Mouse (Mus musculus) lung, postnatal 0 days (tissue): Measurements from ENCODE around the gene Fam98c. TPM values are rescaled to one million over a fixed set of nuclear protein-coding genes. Genes with fewer than 3 reads are reported as not detected.

Experiments used
- ATAC-seq: fragments of 200-750 bp; cut with Nextera tagmentation; 2 replicates; pipeline ENCODE4 v1.8.0; 2017; ENCODE audit warnings: moderate library complexity
- DNase-seq: peaks from one replicate; pipeline ENCODE4 v3.0.0-alpha.2; 2016; ENCODE audit warnings: low spot score
- H3K27ac ChIP-seq: fragments of 300-500 bp; sonication (generic); 2 replicates; pipeline ENCODE4 v1.5.1; 2014; ENCODE audit warnings: antibody characterized with exemption, mild to moderate bottlenecking, low read length, mixed read lengths
- H3K27me3 ChIP-seq: fragments of 300-500 bp; sonication (generic); replicated peaks from 2 replicates; pipeline ENCODE4 v1.6.1; 2014; ENCODE audit warnings: low read length, mixed read lengths; ENCODE audit not compliant: insufficient read depth
- H3K36me3 ChIP-seq: fragments of 300-500 bp; sonication (generic); 2 replicates; pipeline ENCODE4 v1.6.1; 2014; ENCODE audit warnings: low read length, mixed read lengths; ENCODE audit not compliant: insufficient read depth
- H3K4me1 ChIP-seq: fragments of 300-500 bp; sonication (generic); 2 replicates; pipeline ENCODE4 v1.6.1; 2014; ENCODE audit warnings: antibody characterized with exemption, low read depth, low read length, mixed read lengths; ENCODE audit not compliant: insufficient read depth
- H3K4me2 ChIP-seq: fragments of 300-500 bp; sonication (generic); replicated peaks from 2 replicates; pipeline ENCODE4 v1.6.1; 2014; ENCODE audit warnings: low read depth, mild to moderate bottlenecking, low read length, moderate library complexity, mixed read lengths
- H3K4me3 ChIP-seq: fragments of 300-500 bp; sonication (generic); 2 replicates; pipeline ENCODE4 v1.5.1; 2014; ENCODE audit warnings: low read depth, low read length
- H3K9ac ChIP-seq: fragments of 300-500 bp; sonication (generic); replicated peaks from 2 replicates; pipeline ENCODE4 v1.6.1; 2014; ENCODE audit warnings: low read depth, mild to moderate bottlenecking
- H3K9me3 ChIP-seq: fragments of 300-500 bp; sonication (generic); 2 replicates; pipeline ENCODE4 v1.6.1; 2016; ENCODE audit warnings: low read length, mixed read lengths
- CTCF ChIP-seq: IDR thresholded peaks from 2 replicates; pipeline ENCODE4 v1.5.1; 2016; ENCODE audit warnings: antibody characterized with exemption, mild to moderate bottlenecking
- EP300 ChIP-seq: IDR thresholded peaks from 2 replicates; pipeline ENCODE4 v1.6.1; 2016; ENCODE audit warnings: antibody characterized with exemption, mild to moderate bottlenecking, control low read depth
- WGBS: fragments of 180-500 bp; shearing (Covaris S2); extraction: QIAGEN DNeasy Blood & Tissue Kit; methylation state at CpG from one replicate; pipeline ENCODE4 v1.1.7; 2014; 5-methylcytosine and 5-hydroxymethylcytosine counted together
- polyA plus RNA-seq: library from polyadenylated mRNA; unstranded; fragments of >200 nt; fragmentation: Nextera tagmentation; extraction: Ambion mirVana; gene quantifications from 2 replicates; pipeline ENCODE4 v1.2.1, GENCODE M21; 2015

The Fam98c gene
- polyA plus RNA-seq, 1 experiment from 2014 or later: 40.2 TPM

DNA sequence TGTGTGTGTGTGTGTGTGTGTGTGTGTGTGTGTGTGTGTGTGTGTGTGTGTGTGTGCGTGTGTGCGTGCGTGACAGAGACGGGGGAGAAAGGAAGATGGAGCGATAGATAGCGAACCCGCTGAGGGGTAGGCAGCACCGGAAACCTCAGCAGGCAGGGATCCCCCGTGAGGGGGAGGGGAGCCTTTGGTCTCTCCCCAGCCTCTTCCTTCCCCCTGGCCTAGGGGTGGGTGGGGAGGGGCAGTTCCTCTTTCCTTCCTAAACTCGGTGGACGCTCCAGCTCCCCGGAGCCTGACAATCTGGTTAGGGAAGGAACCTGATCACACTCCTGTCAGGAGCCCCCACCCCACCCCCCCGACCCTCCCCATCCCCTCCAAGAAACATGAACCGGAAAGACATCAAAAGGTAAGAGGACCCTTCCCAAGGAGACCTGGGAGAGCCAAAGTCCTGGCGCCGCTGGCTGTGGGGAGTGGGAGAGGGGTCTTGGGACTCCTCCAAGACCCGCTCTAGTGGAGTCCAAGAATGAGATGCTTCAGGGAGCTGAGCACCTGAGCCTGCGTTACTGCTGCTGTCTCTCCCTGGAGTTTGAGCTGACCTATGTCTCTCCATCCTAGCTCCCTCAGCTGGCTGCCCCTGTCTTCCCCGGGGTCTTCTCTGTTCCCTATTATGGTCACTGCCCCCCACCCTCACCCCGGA lies 21.2 kb downstream of the Fam98c start, which contains the start of gene Rasgrp4:
Rasgrp4 (plus strand) TSS at position 159 of the 694 bp plus-strand sequence.
- no peak within 1 kb of the TSS for H3K27ac ChIP-seq
- H3K9me3 ChIP-seq: no peaks in the 10 kb centered on the region
- WGBS: 3% methylated on average over 14 of the region's 20 CpGs
- H3K36me3 ChIP-seq: no peaks in the 10 kb centered on the region
- ATAC-seq: peak; percentile 65
- peak within 1 kb of the TSS; percentile 44 for H3K4me2 ChIP-seq
- H3K4me1 ChIP-seq: no peaks in the 10 kb centered on the region
- H3K4me3 ChIP-seq: peak within 1 kb of the TSS; percentile 12; the same call in 1 of the 2 replicates
- DNase-seq: peak; percentile 40
- no peak for TF ChIP-seq EP300
- no peak for TF ChIP-seq CTCF
- no peaks in the 10 kb centered on the region for H3K27me3 ChIP-seq
- H3K9ac ChIP-seq: no peak within 1 kb of the TSS

DNA sequence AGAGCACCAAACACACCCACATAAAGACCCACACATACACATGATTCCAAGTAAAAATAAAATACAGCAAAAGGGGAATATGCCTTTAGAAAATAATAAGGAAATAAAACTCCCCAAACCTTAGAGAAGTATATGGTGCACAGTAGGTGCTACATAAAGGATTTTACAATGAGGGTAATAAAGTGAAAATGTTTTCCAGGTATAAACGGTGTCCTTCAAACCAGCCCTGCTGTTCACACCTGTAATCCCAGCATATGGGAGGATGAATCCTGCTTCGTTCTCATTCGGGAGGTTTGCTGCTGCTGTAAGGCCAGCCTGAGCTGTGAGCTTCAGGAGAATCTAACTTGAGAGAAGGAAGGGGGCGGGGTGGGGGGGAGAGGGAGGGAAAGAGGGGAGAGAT lies 21.8 kb downstream of the Fam98c start:
- peak overlapping the region; percentile 44; the same call in 1 of the 2 replicates for H3K4me2 ChIP-seq
- DNase-seq: no peak
- no peaks in the 10 kb centered on the region for H3K9me3 ChIP-seq
- no peak overlapping the region for H3K27ac ChIP-seq
- 5% methylated on average over 4 of the region's 4 CpGs for WGBS
- peak overlapping the region; percentile 12; the same call in 1 of the 2 replicates for H3K4me3 ChIP-seq
- no peak overlapping the region for H3K9ac ChIP-seq
- H3K36me3 ChIP-seq: no peaks in the 10 kb centered on the region
- no peak for TF ChIP-seq CTCF
- TF ChIP-seq EP300: no peak
- H3K27me3 ChIP-seq: no peaks in the 10 kb centered on the region
- no peak for ATAC-seq
- H3K4me1 ChIP-seq: no peaks in the 10 kb centered on the region

DNA sequence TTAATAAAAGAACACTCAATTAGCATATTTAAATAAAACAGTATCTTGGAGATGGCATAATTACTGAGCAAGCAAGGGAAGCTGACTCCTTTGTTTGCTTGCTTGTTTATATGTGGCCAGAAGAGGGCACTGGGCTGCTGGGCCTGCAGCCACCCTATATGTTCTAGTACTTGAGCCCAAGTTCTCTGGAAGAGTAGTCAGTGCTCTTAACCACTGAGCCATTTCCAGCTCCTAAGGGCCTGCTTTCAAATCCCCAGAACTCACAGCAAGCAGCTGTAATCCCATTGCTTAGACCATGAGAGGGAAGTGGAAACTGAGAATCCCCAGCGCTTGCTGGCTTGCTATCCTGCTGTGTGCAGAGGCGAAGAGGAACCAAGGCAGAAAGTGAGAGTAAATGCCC lies 27.3 kb downstream of the Fam98c start:
- Histone ChIP-seq H3K9ac (no peak overlapping the region), H3K4me3 (no peak overlapping the region), H3K9me3 (no peaks in the 10 kb centered on the region), H3K4me1 (peaks cover 4% of the 10 kb centered on the region; the same call in 1 of the 2 replicates), H3K4me2 (no peak overlapping the region), H3K36me3 (no peaks in the 10 kb centered on the region), H3K27me3 (no peaks in the 10 kb centered on the region), H3K27ac (no peak overlapping the region)
- 72% methylated on average over 2 of the region's 2 CpGs for WGBS
- DNase-seq (peak; percentile 61), ATAC-seq (no peak)
- no peak for TF ChIP-seq EP300
- peak; percentile 73 for TF ChIP-seq CTCF

DNA sequence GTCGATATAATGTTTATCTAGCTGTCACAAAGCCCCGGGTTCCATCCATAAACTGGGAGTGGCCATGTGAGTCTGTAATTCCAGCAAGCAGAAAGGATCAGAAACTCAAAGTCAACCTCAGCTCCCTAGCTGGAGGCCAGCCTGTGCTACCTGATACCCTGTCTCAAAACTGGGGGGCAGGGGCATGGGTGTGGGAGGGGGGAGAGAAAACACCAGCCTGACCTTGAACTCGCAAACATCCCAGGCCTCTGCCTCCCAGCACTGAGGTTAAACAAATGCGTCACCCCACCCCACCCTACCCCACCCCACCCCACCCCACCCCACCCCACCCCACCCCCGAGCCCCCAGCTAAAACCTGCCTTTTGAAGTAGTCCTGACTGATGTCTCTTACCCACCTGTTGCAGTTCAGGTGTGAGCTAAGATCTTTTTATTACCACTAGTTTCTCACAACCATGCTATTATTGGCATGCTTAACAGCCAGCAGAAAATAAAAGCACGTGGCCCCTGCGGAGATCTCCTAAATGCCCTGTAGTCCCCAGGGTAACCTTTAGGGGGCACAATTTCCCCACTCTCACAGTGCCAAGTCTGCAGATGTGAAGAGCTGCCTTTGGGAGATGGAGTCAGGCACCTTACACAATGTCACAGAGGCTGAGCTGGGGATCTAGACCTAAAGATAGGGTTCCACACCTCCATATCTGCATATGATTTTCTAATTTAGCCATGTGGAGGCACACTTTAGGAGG lies 29.7 kb downstream of the Fam98c start:
- peaks cover 4% of the 10 kb centered on the region; the same call in 1 of the 2 replicates for H3K4me1 ChIP-seq
- no peaks in the 10 kb centered on the region for H3K36me3 ChIP-seq
- ATAC-seq (peak; percentile 59), DNase-seq (peak; percentile 59)
- H3K27me3 ChIP-seq: no peaks in the 10 kb centered on the region
- H3K4me3 ChIP-seq: no peak overlapping the region
- H3K9ac ChIP-seq: no peak overlapping the region
- WGBS: 7% methylated on average over 7 of the region's 7 CpGs
- H3K4me2 ChIP-seq: no peak overlapping the region
- no peak overlapping the region for H3K27ac ChIP-seq
- TF ChIP-seq EP300 (no peak), CTCF (peak; percentile 78)
- H3K9me3 ChIP-seq: no peaks in the 10 kb centered on the region

DNA sequence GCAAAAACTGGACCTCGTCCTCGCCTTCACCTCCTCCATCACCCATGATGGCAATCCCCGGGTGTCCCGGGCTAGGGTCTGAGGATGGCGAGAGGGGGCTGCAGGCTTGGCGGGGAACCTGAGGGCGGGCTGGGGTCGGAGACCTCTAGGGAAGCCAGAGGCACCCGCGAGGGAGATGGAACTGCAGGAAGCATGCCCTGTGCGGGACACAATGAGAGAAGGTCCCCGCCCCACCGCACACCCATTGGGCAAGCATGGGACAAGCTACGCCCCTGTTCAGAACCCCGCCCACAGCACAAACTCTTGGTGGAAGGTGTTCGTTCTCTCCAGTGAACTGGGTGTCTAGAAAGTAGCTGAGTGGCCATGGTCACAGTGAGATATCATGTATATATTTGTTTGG lies 31.1 kb downstream of the Fam98c start, which contains the start of gene Ryr1:
Ryr1 (minus strand) TSS at position 210 of the 400 bp plus-strand sequence.
- H3K27ac ChIP-seq: no peak within 1 kb of the TSS
- peaks cover 4% of the 10 kb centered on the region; the same call in 1 of the 2 replicates for H3K4me1 ChIP-seq
- 2% methylated on average over 16 of the region's 16 CpGs for WGBS
- no peaks in the 10 kb centered on the region for H3K27me3 ChIP-seq
- H3K9me3 ChIP-seq: no peaks in the 10 kb centered on the region
- ATAC-seq: peak; percentile 90
- peak; percentile 82 for DNase-seq
- H3K36me3 ChIP-seq: no peaks in the 10 kb centered on the region
- no peak within 1 kb of the TSS for H3K9ac ChIP-seq
- H3K4me2 ChIP-seq: peak within 1 kb of the TSS; percentile 40
- H3K4me3 ChIP-seq: no peak within 1 kb of the TSS
- TF ChIP-seq CTCF (no peak), EP300 (no peak)
